Mouse (Mus musculus) midbrain, embryonic 10.5 days (tissue): ENCODE measurements around the gene L3mbtl4. TPM values are rescaled to one million over a fixed set of nuclear protein-coding genes. Genes with fewer than 3 reads are reported as not detected.

Experiments used
- DNase-seq: peaks from one replicate; pipeline ENCODE4 v3.0.0-alpha.2; 2017; ENCODE audit warnings: low spot score
- H3K27ac ChIP-seq: fragments of 300-500 bp; sonication (generic); replicated peaks from 2 replicates; pipeline ENCODE4 v1.5.1; 2016; ENCODE audit warnings: mild to moderate bottlenecking
- H3K27me3 ChIP-seq: fragments of 300-500 bp; sonication (generic); 2 replicates; pipeline ENCODE4 v1.6.1; 2016; ENCODE audit warnings: low read depth, mild to moderate bottlenecking; ENCODE audit not compliant: poor library complexity, severe bottlenecking
- H3K36me3 ChIP-seq: fragments of 300-500 bp; sonication (generic); 2 replicates; pipeline ENCODE4 v1.6.1; 2016; ENCODE audit warnings: mild to moderate bottlenecking, moderate library complexity
- H3K4me1 ChIP-seq: fragments of 300-500 bp; sonication (generic); 2 replicates; pipeline ENCODE4 v1.6.1; 2016
- H3K4me3 ChIP-seq: fragments of 300-500 bp; sonication (generic); 2 replicates; pipeline ENCODE4 v1.5.1; 2016; ENCODE audit warnings: mild to moderate bottlenecking, moderate library complexity
- H3K9me3 ChIP-seq: fragments of 300-500 bp; sonication (generic); replicated peaks from 2 replicates; pipeline ENCODE4 v1.6.1; 2016; ENCODE audit warnings: mild to moderate bottlenecking
- WGBS: fragments of 180-500 bp; shearing (Covaris S2); methylation state at CpG from one replicate; pipeline ENCODE4 v1.1.7; 2016; 5-methylcytosine and 5-hydroxymethylcytosine counted together
- polyA plus RNA-seq: library from polyadenylated mRNA; unstranded; fragments of >200 nt; fragmentation: Nextera tagmentation; extraction: Ambion mirVana; gene quantifications from 2 replicates; pipeline ENCODE4 v1.2.1, GENCODE M21; 2016

L3mbtl4 gene
- polyA plus RNA-seq, 1 experiment from 2014 or later = 0.17 TPM

DNA sequence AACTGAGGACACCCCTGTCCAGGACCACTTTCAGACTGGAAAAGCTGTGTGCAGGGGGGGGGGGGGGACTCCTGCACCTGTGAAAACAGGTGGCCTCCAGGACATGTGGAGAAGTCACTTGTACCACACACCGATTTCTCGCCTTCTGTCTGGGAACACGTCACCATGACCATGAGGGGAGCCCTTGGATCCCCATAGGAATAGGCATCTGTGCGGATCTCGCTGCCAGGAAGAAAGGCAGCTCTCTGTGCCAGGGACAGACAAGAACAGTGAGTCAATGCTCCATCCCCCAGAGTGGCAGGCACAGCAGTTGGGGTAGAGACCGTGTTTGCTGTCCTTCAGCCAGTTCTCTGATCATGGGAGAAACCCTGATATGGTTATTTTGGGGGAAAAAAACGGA is 479.5 kb downstream of the L3mbtl4 start:
- DNase-seq = no peak
- Histone ChIP-seq H3K4me1 (no peaks in the 10 kb centered on the region), H3K36me3 (no peaks in the 10 kb centered on the region), H3K27me3 (no peaks in the 10 kb centered on the region), H3K27ac (no peak overlapping the region), H3K4me3 (no peak overlapping the region), H3K9me3 (no peaks in the 10 kb centered on the region)
- WGBS = 86% methylated on average over 7 of the region's 7 CpGs

- DNase-seq = no peak
- Histone ChIP-seq H3K36me3 (no peaks in the 10 kb centered on the region), H3K27me3 (no peaks in the 10 kb centered on the region), H3K4me3 (no peak overlapping the region), H3K27ac (no peak overlapping the region), H3K9me3 (no peaks in the 10 kb centered on the region), H3K4me1 (no peaks in the 10 kb centered on the region)
- WGBS = 93% methylated on average over 11 of the region's 11 CpGs
Measured at GRCm38 (mm10) chr17:68754789-68755188, 481.2 kb downstream of the L3mbtl4 start.

- 80% methylated on average over 5 of the region's 5 CpGs for WGBS
- Histone ChIP-seq H3K4me1 (no peaks in the 10 kb centered on the region), H3K4me3 (no peak overlapping the region), H3K27ac (no peak overlapping the region), H3K36me3 (no peaks in the 10 kb centered on the region), H3K9me3 (no peaks in the 10 kb centered on the region), H3K27me3 (no peaks in the 10 kb centered on the region)
- no peak for DNase-seq
Measured at GRCm38 (mm10) chr17:68758428-68758827, 484.8 kb downstream of the L3mbtl4 start.

DNA sequence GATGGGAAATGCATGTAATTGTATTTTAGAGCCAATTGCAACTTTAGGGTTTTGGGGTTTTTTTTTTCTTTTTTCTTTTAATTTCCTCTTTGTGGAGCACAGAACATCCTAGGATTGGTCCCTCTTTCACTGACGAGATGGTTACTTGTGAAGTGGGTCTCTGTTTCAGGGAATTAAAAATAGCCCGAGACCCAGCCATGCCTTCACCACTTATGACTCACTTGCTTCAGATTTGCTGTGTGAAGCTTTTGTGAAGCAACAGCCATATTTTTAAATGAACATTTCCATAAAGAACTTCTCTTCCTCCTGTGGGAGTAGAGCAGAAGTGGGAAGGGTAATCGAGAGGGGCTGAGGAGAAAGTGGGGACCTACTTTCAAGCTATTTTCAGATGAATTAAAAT is 485.3 kb downstream of the L3mbtl4 start:
- DNase-seq = no peak
- Histone ChIP-seq H3K9me3 (no peaks in the 10 kb centered on the region), H3K27me3 (no peaks in the 10 kb centered on the region), H3K4me1 (no peaks in the 10 kb centered on the region), H3K27ac (no peak overlapping the region), H3K36me3 (no peaks in the 10 kb centered on the region), H3K4me3 (no peak overlapping the region)
- WGBS = 87% methylated on average over 3 of the region's 3 CpGs

- Histone ChIP-seq H3K4me1 (no peaks in the 10 kb centered on the region), H3K27ac (no peak overlapping the region), H3K36me3 (no peaks in the 10 kb centered on the region), H3K27me3 (no peaks in the 10 kb centered on the region), H3K9me3 (no peaks in the 10 kb centered on the region), H3K4me3 (no peak overlapping the region)
- WGBS = 73% methylated on average over 1 of the region's 1 CpGs
- DNase-seq = no peak
Measured at GRCm38 (mm10) chr17:68759978-68760377, 486.4 kb downstream of the L3mbtl4 start.

GRCm38 (mm10) chr17:68764329-68764880 is 490.8 kb downstream of the L3mbtl4 start:
- H3K27me3 ChIP-seq = no peaks in the 10 kb centered on the region
- H3K27ac ChIP-seq = no peak overlapping the region
- no peak for DNase-seq
- H3K4me3 ChIP-seq = no peak overlapping the region
- no peaks in the 10 kb centered on the region for H3K4me1 ChIP-seq
- WGBS = 82% methylated on average over 10 of the region's 10 CpGs
- H3K36me3 ChIP-seq = no peaks in the 10 kb centered on the region
- no peaks in the 10 kb centered on the region for H3K9me3 ChIP-seq

DNA sequence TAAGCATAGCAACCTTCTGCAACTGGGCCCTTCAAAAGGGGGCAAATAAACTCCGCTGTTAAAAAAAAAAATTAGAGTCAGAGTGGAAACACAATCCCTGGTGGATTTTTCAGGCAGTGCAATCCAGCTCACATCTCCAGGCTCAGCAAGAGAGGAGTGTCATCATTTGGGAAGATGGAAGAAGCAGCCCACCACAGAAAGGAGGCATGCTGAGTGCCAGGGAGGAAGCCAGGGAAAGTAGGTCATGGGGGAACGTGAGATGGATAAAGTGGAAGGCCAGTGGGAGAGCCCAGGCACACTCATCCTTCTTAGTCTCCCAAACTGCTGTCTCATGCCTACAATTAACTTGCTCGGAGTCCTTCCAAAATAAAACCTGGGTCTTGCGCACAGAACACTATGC is 496.0 kb downstream of the L3mbtl4 start:
- 84% methylated on average over 4 of the region's 4 CpGs for WGBS

DNA sequence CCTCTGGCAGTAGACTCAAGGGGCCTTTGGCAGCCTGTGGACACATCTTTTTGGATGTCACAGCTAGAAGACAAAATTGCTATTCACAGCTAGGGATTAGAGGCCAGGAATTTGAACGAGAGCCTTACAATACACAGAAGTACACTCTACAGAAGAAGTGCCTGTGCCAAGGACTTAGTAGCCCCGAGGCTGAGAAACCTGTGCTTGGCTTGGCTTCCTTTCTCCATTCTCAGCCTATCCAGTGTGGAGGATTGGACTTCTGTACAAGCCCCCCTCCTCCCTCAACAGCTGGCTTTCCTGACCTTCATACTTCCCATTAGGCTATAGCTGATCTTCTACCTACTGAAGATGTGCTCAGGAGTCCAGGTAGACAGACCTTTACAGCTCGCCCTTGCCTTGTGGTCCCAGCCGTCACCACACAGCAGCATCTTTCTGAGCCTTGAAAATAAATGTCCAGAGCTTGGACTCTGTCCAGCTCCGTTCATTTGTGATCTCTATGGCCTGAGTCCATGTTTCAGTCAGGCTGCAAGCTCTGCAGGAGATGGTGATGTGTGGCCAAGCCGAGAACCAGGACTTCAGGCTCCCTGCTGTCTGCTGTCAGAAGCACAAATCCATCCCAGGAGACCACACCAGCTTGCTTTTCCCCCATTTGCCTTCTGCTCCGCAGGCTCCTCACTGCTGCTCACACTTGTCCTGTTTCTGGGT is 497.6 kb downstream of the L3mbtl4 start:
- WGBS = 78% methylated on average over 7 of the region's 7 CpGs
- no peak overlapping the region for H3K4me3 ChIP-seq
- no peak for DNase-seq
- H3K27ac ChIP-seq = no peak overlapping the region
- H3K9me3 ChIP-seq = no peaks in the 10 kb centered on the region
- no peaks in the 10 kb centered on the region for H3K27me3 ChIP-seq
- no peaks in the 10 kb centered on the region for H3K4me1 ChIP-seq
- H3K36me3 ChIP-seq = no peaks in the 10 kb centered on the region

More for the DNA sequence above, 496.0 kb downstream of the L3mbtl4 start:
- Histone ChIP-seq H3K27me3 (no peaks in the 10 kb centered on the region), H3K36me3 (no peaks in the 10 kb centered on the region), H3K27ac (no peak overlapping the region), H3K4me1 (no peaks in the 10 kb centered on the region), H3K4me3 (no peak overlapping the region), H3K9me3 (no peaks in the 10 kb centered on the region)
- no peak for DNase-seq

GRCm38 (mm10) chr17:68793741-68794140 is 520.1 kb downstream of the L3mbtl4 start:
- Histone ChIP-seq H3K4me3 (no peak overlapping the region), H3K9me3 (no peaks in the 10 kb centered on the region), H3K27me3 (no peaks in the 10 kb centered on the region), H3K4me1 (no peaks in the 10 kb centered on the region), H3K27ac (no peak overlapping the region), H3K36me3 (no peaks in the 10 kb centered on the region)
- 89% methylated on average over 4 of the region's 4 CpGs for WGBS
- no peak for DNase-seq

- Histone ChIP-seq H3K36me3 (no peaks in the 10 kb centered on the region), H3K4me1 (no peaks in the 10 kb centered on the region), H3K27me3 (no peaks in the 10 kb centered on the region), H3K9me3 (no peaks in the 10 kb centered on the region), H3K27ac (no peak within 1 kb of the TSS), H3K4me3 (no peak within 1 kb of the TSS)
- DNase-seq = no peak
- WGBS = 72% methylated on average over 6 of the region's 6 CpGs
Measured at GRCm38 (mm10) chr17:68826323-68826722, 552.7 kb downstream of the L3mbtl4 start, which contains the start of gene Tmem200c. TSS of gene Tmem200c (plus strand) at chr17:68826623.
